26 mouse cellular contexts compared by ENCODE assay signal in genomic region chr17:28771289-28771688, GRCm38 (mm10). TPM values are rescaled to one million over a fixed set of nuclear protein-coding genes. Genes with fewer than 3 reads are reported as not detected.
A peak's percentile ranks its signal among the peaks of the same experiment; 100 is the strongest.
DNase-seq lines count a peak whose midpoint lies in the region; ATAC-seq and TF ChIP-seq lines count a peak whose summit lies in the region.
"Had no signal": no experiment of that assay in that cellular context is flagged by ENCODE, and none has a peak within 500 bp of the region (broad histone marks: within the 10 kb centered on the region; RNA-seq: fewer than 3 reads in every experiment).

No protein-coding gene starts in this region.

- H3K9ac ChIP-seq in intestine, embryonic 16.5 days (ENCODE audit: low read depth, low read length), result peak overlapping the region; percentile 90; the same call in 1 of the 2 replicates
- H3K9ac ChIP-seq: embryonic facial prominence, embryonic 13.5 days; forebrain, embryonic 13.5 days; heart, embryonic 13.5 days; hindbrain, embryonic 13.5 days had no signal

- peak overlapping the region; percentile 73 for H3K4me3 ChIP-seq in intestine, embryonic 16.5 days (ENCODE audit: low read length)
- peak overlapping the region; percentile 93 for H3K4me3 ChIP-seq in small intestine, adult 2 months (ENCODE audit: low read depth, low read length)
- no peak overlapping the region for H3K4me3 ChIP-seq in hindbrain, embryonic 10.5 days
- H3K4me3 ChIP-seq: embryonic facial prominence, embryonic 13.5 days; forebrain, embryonic 10.5 days; forebrain, embryonic 13.5 days; heart, adult 2 months; heart, embryonic 13.5 days; hindbrain, embryonic 13.5 days had no signal

- peak; percentile 56 for DNase-seq in testis, postnatal 14 days (ENCODE audit: low spot score)
- no peak for DNase-seq in testis, postnatal 10 days (ENCODE audit: low spot score)
- DNase-seq in hindbrain, embryonic 10.5 days (ENCODE audit: low spot score), result no peak
- no peak for DNase-seq in thymus, postnatal 25 days
- DNase-seq: adrenal gland, adult 2 months; adrenal gland, postnatal 14 days; cerebellum, adult 11 months; cerebellum, adult 2 months; cerebellum, adult 9-11 months; cerebellum, postnatal 25 days; gastrocnemius, postnatal 10 days; gastrocnemius, postnatal 36 days; heart, adult 2 months; heart, postnatal 14 days had no signal

- peak overlapping the region; percentile 88 for H3K4me2 ChIP-seq in intestine, embryonic 16.5 days (ENCODE audit: low read depth, low read length)
- H3K4me2 ChIP-seq: forebrain, embryonic 13.5 days; heart, embryonic 13.5 days; hindbrain, embryonic 13.5 days had no signal

- peaks cover 15% of the 10 kb centered on the region for H3K4me1 ChIP-seq in intestine, embryonic 16.5 days (ENCODE audit: control insufficient read depth, insufficient read depth, low read length)
- H3K4me1 ChIP-seq in small intestine, adult 2 months (ENCODE audit: control insufficient read depth, insufficient read depth, insufficient read length, low read length), result peaks cover 10% of the 10 kb centered on the region; the same call in 1 of the 2 replicates
- peaks cover 19% of the 10 kb centered on the region for H3K4me1 ChIP-seq in hindbrain, embryonic 10.5 days (replicated peaks)

- H3K9me3 ChIP-seq in intestine, embryonic 16.5 days (ENCODE audit: control insufficient read depth, low read length), result no peaks in the 10 kb centered on the region
- H3K9me3 ChIP-seq in hindbrain, embryonic 10.5 days, result no peaks in the 10 kb centered on the region
- H3K9me3 ChIP-seq: embryonic facial prominence, embryonic 13.5 days; forebrain, embryonic 10.5 days; heart, embryonic 13.5 days; hindbrain, embryonic 13.5 days had no signal

- TF ChIP-seq POLR2A in small intestine, adult 2 months (IDR thresholded peaks at IDR 0.05; ENCODE audit: low read depth, low read length), result peak; percentile 73; the same call in 1 of the 2 replicates

- peak; percentile 65 for ATAC-seq in intestine, embryonic 16.5 days
- ATAC-seq: CD4-positive, CD25-positive, alpha-beta regulatory T cell, adult 4 months; forebrain, embryonic 13.5 days; forebrain, embryonic 16.5 days; hindbrain, embryonic 16.5 days had no signal

- WGBS in intestine, embryonic 16.5 days, result 80% methylated on average over 5 of the region's 5 CpGs
- WGBS in small intestine, adult 2 months, result 34% methylated on average over 5 of the region's 5 CpGs
- WGBS in hindbrain, embryonic 10.5 days, result 82% methylated on average over 5 of the region's 5 CpGs

- TF ChIP-seq CTCF in small intestine, adult 2 months (IDR thresholded peaks at IDR 0.05; ENCODE audit: extremely low read depth, insufficient read length, insufficient replicate concordance, low read depth, low read length), result no peak

- peaks cover 13% of the 10 kb centered on the region for H3K36me3 ChIP-seq in intestine, embryonic 16.5 days (ENCODE audit: control insufficient read depth, insufficient read depth, low read length)
- H3K36me3 ChIP-seq in small intestine, adult 2 months (ENCODE audit: control insufficient read depth, insufficient read depth, low read length), result peaks cover 19% of the 10 kb centered on the region
- no peaks in the 10 kb centered on the region for H3K36me3 ChIP-seq in hindbrain, embryonic 10.5 days
- H3K36me3 ChIP-seq: forebrain, embryonic 10.5 days; heart, embryonic 10.5 days; heart, embryonic 13.5 days; hindbrain, embryonic 13.5 days had no signal

- H3K27ac ChIP-seq in intestine, embryonic 16.5 days (ENCODE audit: low read length), result peak overlapping the region; percentile 86
- peak overlapping the region; percentile 93 for H3K27ac ChIP-seq in small intestine, adult 2 months (ENCODE audit: insufficient read depth, low read depth, low read length)
- no peak overlapping the region for H3K27ac ChIP-seq in hindbrain, embryonic 10.5 days
- H3K27ac ChIP-seq: embryonic facial prominence, embryonic 13.5 days; forebrain, embryonic 10.5 days; forebrain, embryonic 13.5 days; heart, adult 2 months; heart, embryonic 10.5 days; heart, embryonic 13.5 days; hindbrain, embryonic 13.5 days had no signal

- no peaks in the 10 kb centered on the region for H3K27me3 ChIP-seq in intestine, embryonic 16.5 days (replicated peaks; ENCODE audit: control insufficient read depth, insufficient read depth, low read length)
- H3K27me3 ChIP-seq in small intestine, adult 2 months (ENCODE audit: control insufficient read depth, insufficient read depth, low read length), result no peaks in the 10 kb centered on the region
- peaks cover 58% of the 10 kb centered on the region for H3K27me3 ChIP-seq in hindbrain, embryonic 10.5 days (ENCODE audit: insufficient read depth, poor library complexity, severe bottlenecking)

RNA-seq across cellular contexts. Expression of gene Mapk13, which starts 2.2 kb away (rescaled TPM):
- polyA plus RNA-seq in intestine, embryonic 16.5 days (2015; fragmentation: Nextera tagmentation; extraction: Ambion mirVana), result 259 and 260 TPM in 2 replicates
- polyA plus RNA-seq in small intestine, adult 2 months (2012; rRNA removed), result 108 and 266 TPM in 2 replicates
- 3.9 and 8.9 TPM in 2 replicates for polyA plus RNA-seq in hindbrain, embryonic 10.5 days (2016; fragmentation: Nextera tagmentation; extraction: Ambion mirVana)
- polyA plus RNA-seq: C2C12; CD4-positive, CD25-positive, alpha-beta regulatory T cell, adult 4 months had no signal

RNA-seq across cellular contexts. Expression of gene Brpf3, which starts 29.6 kb away (rescaled TPM):
- polyA plus RNA-seq in intestine, embryonic 16.5 days (2015; fragmentation: Nextera tagmentation; extraction: Ambion mirVana), result 16.6 and 21.4 TPM in 2 replicates
- polyA plus RNA-seq in small intestine, adult 2 months (2012; rRNA removed), result 39.3 and 109 TPM in 2 replicates
- polyA plus RNA-seq in hindbrain, embryonic 10.5 days (2016; fragmentation: Nextera tagmentation; extraction: Ambion mirVana), result 9.8 and 12.2 TPM in 2 replicates

RNA-seq across cellular contexts. Expression of gene AC170998.1, which starts 45.4 kb away (rescaled TPM):
- polyA plus RNA-seq in intestine, embryonic 16.5 days (2015; fragmentation: Nextera tagmentation; extraction: Ambion mirVana), result 2.1 TPM in 2 replicates
- 0.19 and 0.55 TPM in 2 replicates for polyA plus RNA-seq in small intestine, adult 2 months (2012; rRNA removed)
- 1.4 and 3.2 TPM in 2 replicates for polyA plus RNA-seq in hindbrain, embryonic 10.5 days (2016; fragmentation: Nextera tagmentation; extraction: Ambion mirVana)

Comparison
In these comparisons a context has a peak if more than half of its experiments do, and no peak if none do; other contexts are left out.
1. RNA of gene Mapk13, which starts 2.2 kb away (polyA plus RNA-seq): 108 to 266 TPM in small intestine, adult 2 months and 259 to 260 TPM in intestine, embryonic 16.5 days; 3.9 to 8.9 TPM in hindbrain, embryonic 10.5 days; every median in the first group is over 10 times any median in the second.